Mouse (Mus musculus) spleen, adult 2 months (tissue): ENCODE data around the gene C5ar1.

Experiments
- CTCF ChIP-seq: fragments of 200-500 bp; IDR thresholded peaks from 2 replicates; pipeline ENCODE4 v1.5.1; 2011; ENCODE audit warnings: mild to moderate bottlenecking, inconsistent platforms; ENCODE audit not compliant: insufficient read depth, insufficient read length, insufficient replicate concordance; ENCODE audit errors: extremely low read depth
- POLR2A ChIP-seq: fragments of 200-500 bp; IDR thresholded peaks from 2 replicates; pipeline ENCODE4 v1.6.1; 2011; ENCODE audit warnings: low read depth, low read length, inconsistent platforms

DNA sequence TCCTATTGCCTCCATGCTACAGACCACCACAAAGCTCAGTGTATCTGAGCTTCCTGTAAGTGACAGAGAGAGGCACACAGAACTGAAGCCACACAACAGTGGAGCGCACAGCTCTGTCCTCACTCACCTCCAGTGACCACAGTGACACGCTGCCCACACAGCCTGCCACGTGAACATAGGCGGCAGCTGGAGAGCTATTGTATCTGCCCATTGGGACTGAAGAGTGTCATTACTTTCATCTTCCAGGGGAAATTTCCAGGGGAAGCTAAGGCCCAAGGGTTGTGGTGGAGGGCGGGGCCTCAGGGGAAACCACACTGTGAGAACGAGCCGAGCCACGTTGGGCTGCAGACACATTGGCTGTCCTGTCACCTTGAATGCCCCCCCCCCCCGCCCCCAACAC lies 54.5 kb downstream of the C5ar1 start:
- TF ChIP-seq CTCF (no peak), POLR2A (no peak)
